Mouse (Mus musculus): ENCODE measurements around the gene Ahdc1. TPM values are rescaled to one million over a fixed set of nuclear protein-coding genes. Genes with fewer than 3 reads are reported as not detected.

Gene Ahdc1
- polyA plus RNA-seq, 1 experiment from 2014 or later = 5.3 TPM

DNA sequence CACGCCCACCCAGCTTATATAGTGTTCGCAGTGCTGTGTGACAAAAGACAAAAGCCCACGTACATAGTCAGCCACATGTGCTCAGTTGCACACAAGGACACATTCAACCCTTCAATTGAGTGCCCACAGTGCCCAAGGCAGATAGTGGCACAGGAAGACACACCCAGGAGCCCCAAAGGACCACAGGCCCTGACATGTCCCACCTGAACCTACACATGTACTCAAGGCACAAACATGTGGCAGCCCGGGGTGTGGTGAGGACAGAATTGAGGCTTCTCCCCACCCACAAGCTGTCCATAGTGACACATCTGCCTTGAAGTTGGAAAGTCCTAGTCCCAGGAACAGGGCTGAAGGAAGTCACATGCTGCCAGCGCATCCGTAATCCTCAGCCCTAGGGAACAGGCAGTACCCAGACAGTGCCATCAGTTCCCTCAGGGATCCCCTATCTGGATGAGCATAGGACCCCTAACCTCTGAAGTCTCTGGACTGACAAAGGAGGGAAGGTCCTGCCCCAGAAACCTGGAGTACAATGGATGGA, 76.2 kb downstream of the Ahdc1 start:
- ATAC-seq = no peak
- H3K27me3 ChIP-seq (replicated peaks; ENCODE audit: control insufficient read depth, insufficient read depth, low read length) = no peaks in the 10 kb centered on the region
- H3K27ac ChIP-seq (ENCODE audit: low read length) = peak overlapping the region; percentile 78
- no peak overlapping the region for H3K4me2 ChIP-seq (ENCODE audit: low read depth, low read length)
- H3K36me3 ChIP-seq (ENCODE audit: control insufficient read depth, insufficient read depth, low read length) = no peaks in the 10 kb centered on the region
- no peaks in the 10 kb centered on the region for H3K9me3 ChIP-seq (ENCODE audit: control insufficient read depth, low read length)
- no peak overlapping the region for H3K4me3 ChIP-seq (ENCODE audit: low read length)
- peaks cover 82% of the 10 kb centered on the region for H3K4me1 ChIP-seq (ENCODE audit: control insufficient read depth, insufficient read depth, low read length)
- 79% methylated on average over 6 of the region's 6 CpGs for WGBS
- H3K9ac ChIP-seq (ENCODE audit: low read depth, low read length) = peak overlapping the region; percentile 36

DNA sequence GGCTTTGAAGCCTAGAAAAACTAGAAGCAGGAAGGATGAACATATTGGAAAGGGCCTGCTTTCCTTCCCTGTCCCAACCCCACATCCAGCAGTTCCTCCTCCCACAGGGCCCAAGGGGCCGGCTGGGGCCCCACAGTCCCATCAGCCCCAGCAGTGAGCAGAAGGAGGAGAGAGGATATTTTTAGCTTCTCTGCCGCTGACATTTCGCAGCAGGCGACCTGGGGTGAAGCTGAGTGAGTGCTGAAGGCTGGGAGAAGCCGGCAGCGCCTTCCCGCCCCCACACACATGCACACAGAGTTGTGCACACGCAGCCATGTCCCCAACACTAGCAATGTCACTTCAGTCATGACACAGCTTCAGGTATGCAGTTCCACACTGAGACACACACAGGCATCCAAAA, 76.8 kb downstream of the Ahdc1 start:
- Histone ChIP-seq H3K9me3 (ENCODE audit: control insufficient read depth, low read length) (no peaks in the 10 kb centered on the region), H3K27me3 (replicated peaks; ENCODE audit: control insufficient read depth, insufficient read depth, low read length) (no peaks in the 10 kb centered on the region), H3K4me2 (ENCODE audit: low read depth, low read length) (peak overlapping the region; percentile 22; the same call in 1 of the 2 replicates), H3K4me1 (ENCODE audit: control insufficient read depth, insufficient read depth, low read length) (peaks cover 86% of the 10 kb centered on the region), H3K36me3 (ENCODE audit: control insufficient read depth, insufficient read depth, low read length) (no peaks in the 10 kb centered on the region), H3K9ac (ENCODE audit: low read depth, low read length) (peak overlapping the region; percentile 36; the same call in 1 of the 2 replicates), H3K4me3 (ENCODE audit: low read length) (no peak overlapping the region; the same call in 1 of the 2 replicates), H3K27ac (ENCODE audit: low read length) (peak overlapping the region; percentile 78)
- WGBS = 16% methylated on average over 8 of the region's 8 CpGs
- ATAC-seq = no peak; the same call in 1 of the 2 replicates

DNA sequence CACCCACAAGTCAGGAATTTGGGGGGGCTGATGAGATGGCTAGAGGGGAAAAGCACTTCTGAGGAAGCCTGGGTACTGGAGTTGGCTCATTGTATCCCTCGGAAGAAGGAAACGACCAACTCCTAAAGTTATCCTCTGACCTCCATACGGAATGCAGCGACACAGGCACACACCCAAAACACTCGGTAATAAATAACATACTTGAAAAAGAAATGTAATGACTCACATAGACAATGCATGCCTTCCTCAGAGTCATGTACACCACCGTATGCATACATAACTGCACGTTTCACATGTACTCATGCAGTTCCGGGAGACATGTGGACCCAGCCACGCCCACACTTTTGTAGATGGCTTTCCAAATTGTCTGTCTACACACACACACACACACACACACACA, 78.3 kb downstream of the Ahdc1 start:
- Histone ChIP-seq H3K9me3 (ENCODE audit: control insufficient read depth, low read length) (no peaks in the 10 kb centered on the region), H3K27ac (ENCODE audit: low read length) (peak overlapping the region; percentile 38; the same call in 1 of the 2 replicates), H3K4me2 (ENCODE audit: low read depth, low read length) (no peak overlapping the region), H3K9ac (ENCODE audit: low read depth, low read length) (no peak overlapping the region), H3K27me3 (replicated peaks; ENCODE audit: control insufficient read depth, insufficient read depth, low read length) (no peaks in the 10 kb centered on the region), H3K4me1 (ENCODE audit: control insufficient read depth, insufficient read depth, low read length) (peaks cover 93% of the 10 kb centered on the region), H3K4me3 (ENCODE audit: low read length) (no peak overlapping the region), H3K36me3 (ENCODE audit: control insufficient read depth, insufficient read depth, low read length) (no peaks in the 10 kb centered on the region)
- 50% methylated on average over 9 of the region's 9 CpGs for WGBS
- ATAC-seq = no peak

DNA sequence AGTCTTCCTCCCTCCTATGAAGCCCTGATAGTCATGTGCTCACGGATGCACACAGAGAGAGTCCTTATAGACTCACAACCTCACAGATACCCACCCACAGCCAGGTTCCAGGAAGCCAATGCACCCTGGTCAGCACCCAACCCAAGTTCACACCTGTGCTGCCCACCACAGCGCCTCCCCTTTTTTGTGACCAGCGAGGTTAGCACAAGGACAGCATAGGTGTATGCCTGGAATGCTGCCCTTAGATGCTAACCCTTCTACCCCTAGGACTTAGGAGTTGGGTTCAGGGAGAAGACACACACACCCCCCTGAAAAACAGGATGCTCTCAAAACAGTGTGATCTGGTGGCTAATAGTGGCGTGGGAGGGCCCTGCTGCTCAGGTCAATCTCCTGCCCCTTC, 78.7 kb downstream of the Ahdc1 start:
- Histone ChIP-seq H3K9ac (ENCODE audit: low read depth, low read length) (0 out of 2 replicates have a peak overlapping the region, but pooled peaks have one; percentile 59), H3K27ac (ENCODE audit: low read length) (peak overlapping the region; percentile 91), H3K4me2 (ENCODE audit: low read depth, low read length) (no peak overlapping the region), H3K27me3 (replicated peaks; ENCODE audit: control insufficient read depth, insufficient read depth, low read length) (no peaks in the 10 kb centered on the region), H3K36me3 (ENCODE audit: control insufficient read depth, insufficient read depth, low read length) (no peaks in the 10 kb centered on the region), H3K4me3 (ENCODE audit: low read length) (no peak overlapping the region), H3K9me3 (ENCODE audit: control insufficient read depth, low read length) (no peaks in the 10 kb centered on the region), H3K4me1 (ENCODE audit: control insufficient read depth, insufficient read depth, low read length) (peaks cover 93% of the 10 kb centered on the region)
- no peak for ATAC-seq
- 74% methylated on average over 4 of the region's 4 CpGs for WGBS

DNA sequence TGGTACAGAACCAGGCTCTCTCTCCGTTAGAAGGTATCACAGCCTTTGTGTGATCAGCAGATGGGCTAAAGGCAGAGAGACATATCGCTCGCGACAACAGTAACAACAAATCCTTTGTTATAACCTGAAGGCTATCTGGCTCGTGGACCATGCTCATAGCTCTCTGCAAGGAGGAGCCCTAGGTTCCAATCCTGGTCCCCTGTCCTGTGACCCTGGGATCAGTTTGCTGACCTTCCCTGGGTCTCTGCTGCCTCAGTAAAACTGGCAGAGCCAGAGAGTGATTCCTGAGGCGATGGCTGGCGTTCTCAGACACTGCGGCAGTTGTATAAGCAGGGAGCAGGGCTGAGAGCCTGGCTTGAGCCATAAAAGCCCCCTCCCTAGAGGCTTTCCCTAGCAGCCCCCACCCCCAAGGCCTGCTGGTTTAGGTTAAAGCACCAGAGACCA, 79.2 kb downstream of the Ahdc1 start:
- WGBS = 36% methylated on average over 8 of the region's 8 CpGs
- peak overlapping the region; percentile 59 for H3K9ac ChIP-seq (ENCODE audit: low read depth, low read length)
- no peaks in the 10 kb centered on the region for H3K9me3 ChIP-seq (ENCODE audit: control insufficient read depth, low read length)
- no peak; the same call in 1 of the 2 replicates for ATAC-seq
- H3K4me3 ChIP-seq (ENCODE audit: low read length) = no peak overlapping the region
- no peaks in the 10 kb centered on the region for H3K36me3 ChIP-seq (ENCODE audit: control insufficient read depth, insufficient read depth, low read length)
- H3K4me1 ChIP-seq (ENCODE audit: control insufficient read depth, insufficient read depth, low read length) = peaks cover 93% of the 10 kb centered on the region
- peak overlapping the region; percentile 91 for H3K27ac ChIP-seq (ENCODE audit: low read length)
- H3K4me2 ChIP-seq (ENCODE audit: low read depth, low read length) = peak overlapping the region; percentile 2; the same call in 1 of the 2 replicates
- H3K27me3 ChIP-seq (replicated peaks; ENCODE audit: control insufficient read depth, insufficient read depth, low read length) = no peaks in the 10 kb centered on the region

DNA sequence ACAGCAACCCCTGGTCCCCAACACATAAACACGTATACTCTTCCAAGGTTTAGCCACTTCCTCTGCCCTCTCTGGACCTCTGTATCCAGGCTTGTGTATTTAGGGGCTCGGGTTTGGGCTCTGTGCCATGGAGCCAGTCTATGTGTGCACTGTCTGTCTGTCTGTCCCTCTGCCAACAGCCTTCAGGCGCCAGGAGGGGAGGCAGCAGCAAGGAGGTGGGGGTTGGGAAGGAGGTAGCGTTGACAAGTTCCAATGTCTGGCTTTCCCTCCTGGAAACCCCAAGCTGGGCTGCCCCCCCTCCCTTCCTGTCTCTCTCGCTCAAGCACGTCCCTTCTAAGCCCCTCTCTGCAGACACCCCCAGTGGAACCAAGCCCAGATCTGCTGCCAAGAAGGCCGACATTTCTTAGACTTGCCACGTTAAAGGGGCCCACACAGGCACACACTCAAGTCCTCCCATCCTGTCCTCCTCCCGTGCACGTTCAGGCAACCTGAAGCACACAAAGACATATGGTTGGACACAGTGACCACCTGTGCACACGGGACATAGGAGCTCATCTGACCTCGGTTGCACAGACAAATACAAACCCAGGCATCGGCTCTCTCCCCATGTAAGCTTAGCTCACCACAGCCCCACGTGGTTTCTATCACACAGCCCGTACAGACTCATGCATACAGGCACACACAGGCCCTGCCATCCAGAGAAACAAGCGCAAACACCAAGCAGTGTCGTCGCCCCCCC, 79.8 kb downstream of the Ahdc1 start:
- no peak overlapping the region for H3K4me3 ChIP-seq (ENCODE audit: low read length)
- peaks cover 92% of the 10 kb centered on the region for H3K4me1 ChIP-seq (ENCODE audit: control insufficient read depth, insufficient read depth, low read length)

DNA sequence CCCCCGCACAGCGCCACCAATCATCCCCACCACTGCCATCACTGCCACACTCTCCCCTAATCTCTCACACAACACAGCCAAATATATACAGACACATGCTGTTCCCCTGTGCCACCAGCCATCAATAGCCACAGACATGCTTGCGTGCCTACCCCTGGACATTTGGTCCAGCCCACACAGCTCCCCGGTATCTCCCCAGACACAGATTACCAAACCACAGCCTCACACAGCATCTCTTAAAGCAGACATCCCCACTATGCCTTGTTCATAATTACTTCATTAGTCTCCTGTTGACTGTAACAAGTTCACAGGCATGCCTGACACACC, 80.4 kb downstream of the Ahdc1 start:
- H3K4me2 ChIP-seq (ENCODE audit: low read depth, low read length) = no peak overlapping the region

More for the DNA sequence above, 79.8 kb downstream of the Ahdc1 start:
- peak overlapping the region; percentile 91 for H3K27ac ChIP-seq (ENCODE audit: low read length)
- H3K4me2 ChIP-seq (ENCODE audit: low read depth, low read length) = peak overlapping the region; percentile 2; the same call in 1 of the 2 replicates
- no peaks in the 10 kb centered on the region for H3K9me3 ChIP-seq (ENCODE audit: control insufficient read depth, low read length)
- H3K27me3 ChIP-seq (replicated peaks; ENCODE audit: control insufficient read depth, insufficient read depth, low read length) = no peaks in the 10 kb centered on the region
- no peaks in the 10 kb centered on the region for H3K36me3 ChIP-seq (ENCODE audit: control insufficient read depth, insufficient read depth, low read length)
- peak overlapping the region; percentile 59 for H3K9ac ChIP-seq (ENCODE audit: low read depth, low read length)
- ATAC-seq = peak; percentile 26
- 32% methylated on average over 18 of the region's 18 CpGs for WGBS

DNA sequence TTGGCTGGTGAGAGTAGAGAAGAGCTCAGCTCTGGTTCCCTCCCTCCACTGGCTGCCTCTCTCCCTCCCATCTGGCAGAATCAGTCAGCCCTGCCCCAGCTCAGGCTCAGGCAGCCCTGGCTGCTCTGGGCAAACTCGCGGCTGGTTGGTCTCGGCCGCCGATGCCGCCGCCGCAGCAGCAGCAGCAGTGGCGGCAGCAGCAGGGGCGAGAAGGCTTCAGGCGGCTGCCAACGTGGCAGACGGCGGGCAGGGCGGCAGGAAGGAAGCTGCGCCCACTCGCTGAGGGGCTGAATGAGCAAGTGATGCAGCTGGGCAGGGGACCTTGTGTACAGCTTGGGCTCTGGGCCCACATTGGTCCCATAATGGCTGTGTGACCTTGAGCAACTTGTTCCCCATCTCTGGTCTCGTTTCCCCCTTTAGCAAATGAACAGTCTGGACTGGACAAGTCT, 81.4 kb downstream of the Ahdc1 start:
- no peaks in the 10 kb centered on the region for H3K36me3 ChIP-seq (ENCODE audit: control insufficient read depth, insufficient read depth, low read length)
- peak overlapping the region; percentile 72 for H3K9ac ChIP-seq (ENCODE audit: low read depth, low read length)
- peak overlapping the region; percentile 48 for H3K4me2 ChIP-seq (ENCODE audit: low read depth, low read length)
- H3K27ac ChIP-seq (ENCODE audit: low read length) = peak overlapping the region; percentile 91
- peak overlapping the region; percentile 22 for H3K4me3 ChIP-seq (ENCODE audit: low read length)
- ATAC-seq = peak; percentile 12; the same call in 1 of the 2 replicates
- H3K9me3 ChIP-seq (ENCODE audit: control insufficient read depth, low read length) = no peaks in the 10 kb centered on the region
- 13% methylated on average over 18 of the region's 18 CpGs for WGBS
- peaks cover 76% of the 10 kb centered on the region for H3K4me1 ChIP-seq (ENCODE audit: control insufficient read depth, insufficient read depth, low read length)
- H3K27me3 ChIP-seq (replicated peaks; ENCODE audit: control insufficient read depth, insufficient read depth, low read length) = no peaks in the 10 kb centered on the region

More for the DNA sequence above, 80.4 kb downstream of the Ahdc1 start:
- 79% methylated on average over 4 of the region's 4 CpGs for WGBS
- no peak overlapping the region for H3K4me3 ChIP-seq (ENCODE audit: low read length)
- no peaks in the 10 kb centered on the region for H3K36me3 ChIP-seq (ENCODE audit: control insufficient read depth, insufficient read depth, low read length)
- H3K9ac ChIP-seq (ENCODE audit: low read depth, low read length) = peak overlapping the region; percentile 59
- peak overlapping the region; percentile 91 for H3K27ac ChIP-seq (ENCODE audit: low read length)
- H3K27me3 ChIP-seq (replicated peaks; ENCODE audit: control insufficient read depth, insufficient read depth, low read length) = no peaks in the 10 kb centered on the region
- ATAC-seq = no peak
- peaks cover 87% of the 10 kb centered on the region for H3K4me1 ChIP-seq (ENCODE audit: control insufficient read depth, insufficient read depth, low read length)
- H3K9me3 ChIP-seq (ENCODE audit: control insufficient read depth, low read length) = no peaks in the 10 kb centered on the region

DNA sequence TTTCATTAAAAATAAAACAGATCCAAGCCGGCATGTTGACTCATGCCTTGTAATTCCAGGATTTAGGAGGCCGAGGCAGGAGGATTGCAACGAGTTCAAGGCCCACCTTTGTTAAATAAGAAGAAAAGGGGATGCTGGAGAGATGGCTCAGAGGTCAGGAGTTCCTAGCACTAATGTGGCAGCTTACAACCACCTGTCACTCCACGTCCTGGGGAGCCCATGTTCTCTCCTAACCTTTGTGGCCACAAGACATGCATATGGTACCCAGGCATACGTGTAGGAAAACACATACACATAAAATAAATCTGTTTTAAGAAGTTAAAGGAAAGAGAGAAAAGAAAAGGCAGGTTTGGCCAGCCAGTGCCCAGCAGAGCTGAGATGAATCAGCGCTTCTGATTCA, 82.0 kb downstream of the Ahdc1 start:
- peaks cover 70% of the 10 kb centered on the region for H3K4me1 ChIP-seq (ENCODE audit: control insufficient read depth, insufficient read depth, low read length)

More for the DNA sequence above, 82.0 kb downstream of the Ahdc1 start:
- H3K4me3 ChIP-seq (ENCODE audit: low read length) = no peak overlapping the region
- H3K9me3 ChIP-seq (ENCODE audit: control insufficient read depth, low read length) = no peaks in the 10 kb centered on the region
- peak overlapping the region; percentile 57 for H3K9ac ChIP-seq (ENCODE audit: low read depth, low read length)
- WGBS = 68% methylated on average over 6 of the region's 6 CpGs
- H3K4me2 ChIP-seq (ENCODE audit: low read depth, low read length) = no peak overlapping the region
- ATAC-seq = no peak
- H3K27me3 ChIP-seq (replicated peaks; ENCODE audit: control insufficient read depth, insufficient read depth, low read length) = no peaks in the 10 kb centered on the region
- no peaks in the 10 kb centered on the region for H3K36me3 ChIP-seq (ENCODE audit: control insufficient read depth, insufficient read depth, low read length)
- H3K27ac ChIP-seq (ENCODE audit: low read length) = peak overlapping the region; percentile 91

Measured in intestine, embryonic 16.5 days (tissue).